Mouse (Mus musculus) urinary bladder, postnatal 10 days (tissue): ENCODE measurements around the gene Sec63.

Source experiments
- DNase-seq: peaks from one replicate; pipeline ENCODE4 v3.0.0; 2022; ENCODE audit warnings: low spot score

The Sec63 gene

GRCm38 (mm10) chr10:42760999-42761900, at the start of gene Sec63:
Sec63 (plus strand) TSS chr10:42761496.
- DNase-seq = peak; percentile 98

- no peak for DNase-seq
Measured at GRCm38 (mm10) chr10:42714676-42715075, 46.6 kb upstream of the Sec63 start.

- no peak for DNase-seq
Measured at GRCm38 (mm10) chr10:42715366-42716035, 45.8 kb upstream of the Sec63 start.

- DNase-seq = no peak
Measured at GRCm38 (mm10) chr10:42722116-42722515, 39.2 kb upstream of the Sec63 start.

GRCm38 (mm10) chr10:42723275-42724232, 37.7 kb upstream of the Sec63 start:
- DNase-seq = no peak

- no peak for DNase-seq
Measured at GRCm38 (mm10) chr10:42729607-42730006, 31.7 kb upstream of the Sec63 start.

GRCm38 (mm10) chr10:42734546-42735060, 26.7 kb upstream of the Sec63 start:
- DNase-seq = no peak

GRCm38 (mm10) chr10:42751813-42752212, 9.5 kb upstream of the Sec63 start:
- DNase-seq = no peak

GRCm38 (mm10) chr10:42754341-42754740, 7.0 kb upstream of the Sec63 start:
- DNase-seq = no peak

GRCm38 (mm10) chr10:42759741-42760140, 1.6 kb upstream of the Sec63 start:
- DNase-seq = no peak

GRCm38 (mm10) chr10:42760329-42760728, 967 bp upstream of the Sec63 start:
- no peak for DNase-seq

GRCm38 (mm10) chr10:42761901-42762669, 789 bp downstream of the Sec63 start:
- DNase-seq = no peak

- DNase-seq = no peak
Measured at GRCm38 (mm10) chr10:42762670-42763058, 1.4 kb downstream of the Sec63 start.

GRCm38 (mm10) chr10:42763246-42763645, 1.9 kb downstream of the Sec63 start:
- DNase-seq = no peak

GRCm38 (mm10) chr10:42765344-42765743, 4.0 kb downstream of the Sec63 start:
- no peak for DNase-seq

GRCm38 (mm10) chr10:42775450-42775849, 14.2 kb downstream of the Sec63 start:
- no peak for DNase-seq

GRCm38 (mm10) chr10:42780753-42781152, 19.5 kb downstream of the Sec63 start:
- no peak for DNase-seq

GRCm38 (mm10) chr10:42781672-42782071, 20.4 kb downstream of the Sec63 start:
- DNase-seq = no peak

GRCm38 (mm10) chr10:42800922-42801321, 39.6 kb downstream of the Sec63 start:
- no peak for DNase-seq

- no peak for DNase-seq
Measured at GRCm38 (mm10) chr10:42825923-42826322, 64.6 kb downstream of the Sec63 start.

GRCm38 (mm10) chr10:42827155-42827554, 65.9 kb downstream of the Sec63 start:
- no peak for DNase-seq
